Mouse (Mus musculus) naive thymus-derived CD4-positive, alpha-beta T cell, adult 2 months (primary cell): ENCODE data around the gene 2010300C02Rik.

Source experiments
- DNase-seq: peaks from one replicate; pipeline ENCODE4 v3.0.0-alpha.2; 2011; ENCODE audit warnings: low read depth

Gene 2010300C02Rik

GRCm38 (mm10) chr1:37572528-37573272, 147.2 kb downstream of the 2010300C02Rik start:
- DNase-seq, result no peak

- DNase-seq, result no peak
These were observed 151.5 kb downstream of the 2010300C02Rik start for GRCm38 (mm10) chr1:37568379-37568778.

GRCm38 (mm10) chr1:37566754-37567153, 153.1 kb downstream of the 2010300C02Rik start:
- no peak for DNase-seq

GRCm38 (mm10) chr1:37566344-37566743, 153.5 kb downstream of the 2010300C02Rik start:
- DNase-seq, result no peak

- no peak for DNase-seq
These were observed 154.5 kb downstream of the 2010300C02Rik start for GRCm38 (mm10) chr1:37565396-37565795.

GRCm38 (mm10) chr1:37561955-37562354, 157.9 kb downstream of the 2010300C02Rik start:
- DNase-seq, result no peak
